Mouse (Mus musculus): ENCODE results near the gene Nrsn1.
"Not testable (repeated sequence)": the region's sequence is repeated elsewhere in the genome, so short reads cannot be mapped to it uniquely, and the experiment has no call there.

- not testable (repeated sequence) for TF ChIP-seq CTCF (IDR thresholded peaks at IDR 0.05; ENCODE audit: extremely low read depth, insufficient read length, insufficient replicate concordance, low read depth, low read length); POLR2A (IDR thresholded peaks at IDR 0.05; ENCODE audit: low read depth, low read length)
These were observed at the start of gene Nrsn1 for GRCm38 (mm10) chr13:25270402-25270801.

Data from small intestine, adult 2 months (tissue).